Mouse (Mus musculus): ENCODE results near the gene Fxr2. TPM values are rescaled to one million over a fixed set of nuclear protein-coding genes. Genes with fewer than 3 reads are reported as not detected.
"Not testable (repeated sequence)": the region's sequence is repeated elsewhere in the genome, so short reads cannot be mapped to it uniquely, and the experiment has no call there.

Fxr2 gene
- polyA plus RNA-seq, 1 experiment from 2014 or later, result 41.5 TPM

- no peak for ATAC-seq (ENCODE audit: low FRiP score, low read depth)
- Histone ChIP-seq H3K27ac (replicated peaks) (no peak overlapping the region), H3K4me1 (replicated peaks) (peaks cover 25% of the 10 kb centered on the region), H3K4me2 (no peak overlapping the region), H3K9ac (no peak overlapping the region), H3K9me3 (no peaks in the 10 kb centered on the region), H3K27me3 (no peaks in the 10 kb centered on the region), H3K36me3 (no peaks in the 10 kb centered on the region), H3K4me3 (no peak overlapping the region)
- 100% methylated on average over 1 of the region's 1 CpGs for WGBS
Measured at GRCm38 (mm10) chr11:69689891-69690290, 57.1 kb downstream of the Fxr2 start.

GRCm38 (mm10) chr11:69692196-69692811, 59.5 kb downstream of the Fxr2 start:
- 82% methylated on average over 9 of the region's 9 CpGs for WGBS
- ATAC-seq (ENCODE audit: low FRiP score, low read depth), result no peak

GRCm38 (mm10) chr11:69692863-69693262, 60.1 kb downstream of the Fxr2 start:
- ATAC-seq (ENCODE audit: low FRiP score, low read depth), result no peak
- 91% methylated on average over 6 of the region's 6 CpGs for WGBS

More at GRCm38 (mm10) chr11:69692196-69692811, 59.5 kb downstream of the Fxr2 start:
- H3K9ac ChIP-seq, result no peak overlapping the region
- no peak overlapping the region for H3K27ac ChIP-seq (replicated peaks)
- H3K4me2 ChIP-seq, result no peak overlapping the region
- no peaks in the 10 kb centered on the region for H3K27me3 ChIP-seq
- H3K9me3 ChIP-seq, result no peaks in the 10 kb centered on the region
- H3K4me3 ChIP-seq, result no peak overlapping the region
- peaks cover 15% of the 10 kb centered on the region for H3K4me1 ChIP-seq (replicated peaks)
- no peaks in the 10 kb centered on the region for H3K36me3 ChIP-seq

GRCm38 (mm10) chr11:69693421-69693965, 60.7 kb downstream of the Fxr2 start:
- Histone ChIP-seq H3K36me3 (no peaks in the 10 kb centered on the region), H3K27me3 (no peaks in the 10 kb centered on the region), H3K9me3 (no peaks in the 10 kb centered on the region), H3K27ac (replicated peaks) (no peak overlapping the region), H3K4me3 (no peak overlapping the region), H3K4me2 (no peak overlapping the region), H3K4me1 (replicated peaks) (peaks cover 15% of the 10 kb centered on the region), H3K9ac (no peak overlapping the region)
- ATAC-seq (ENCODE audit: low FRiP score, low read depth), result no peak
- WGBS, result 67% methylated on average over 11 of the region's 11 CpGs

More at GRCm38 (mm10) chr11:69692863-69693262, 60.1 kb downstream of the Fxr2 start:
- H3K4me3 ChIP-seq, result no peak overlapping the region
- H3K9ac ChIP-seq, result no peak overlapping the region
- no peaks in the 10 kb centered on the region for H3K27me3 ChIP-seq
- no peaks in the 10 kb centered on the region for H3K36me3 ChIP-seq
- no peaks in the 10 kb centered on the region for H3K9me3 ChIP-seq
- H3K27ac ChIP-seq (replicated peaks), result no peak overlapping the region
- no peak overlapping the region for H3K4me2 ChIP-seq
- H3K4me1 ChIP-seq (replicated peaks), result peaks cover 15% of the 10 kb centered on the region

- Histone ChIP-seq H3K9me3 (no peaks in the 10 kb centered on the region), H3K27ac (replicated peaks) (no peak overlapping the region), H3K36me3 (no peaks in the 10 kb centered on the region), H3K4me3 (peak overlapping the region; percentile 47), H3K9ac (peak overlapping the region; percentile 79; the same call in 1 of the 2 replicates), H3K4me2 (peak overlapping the region; percentile 97), H3K27me3 (no peaks in the 10 kb centered on the region), H3K4me1 (replicated peaks) (peaks cover 15% of the 10 kb centered on the region)
- peak; percentile 36 for ATAC-seq (ENCODE audit: low FRiP score, low read depth)
- whole genome bisulfite sequencing, result 28% methylated on average over 6 of the region's 6 CpGs
Measured at GRCm38 (mm10) chr11:69695046-69695360, 62.2 kb downstream of the Fxr2 start.

GRCm38 (mm10) chr11:69695361-69696181, 62.8 kb downstream of the Fxr2 start, which contains the start of the genes Tnfsf12 and Tnfsfm13:
Tnfsf12 (minus strand) TSS chr11:69695849.
Tnfsfm13 (minus strand) TSS chr11:69696098.
- H3K9me3 ChIP-seq, result no peaks in the 10 kb centered on the region
- no peaks in the 10 kb centered on the region for H3K27me3 ChIP-seq
- H3K4me3 ChIP-seq, result peak within 1 kb of the TSS; percentile 47
- WGBS, result 1% methylated on average over 40 of the region's 41 CpGs
- peak within 1 kb of the TSS; percentile 79 for H3K9ac ChIP-seq
- peak within 1 kb of the TSS; percentile 61 for H3K27ac ChIP-seq (replicated peaks)
- peaks cover 15% of the 10 kb centered on the region for H3K4me1 ChIP-seq (replicated peaks)
- ATAC-seq (ENCODE audit: low FRiP score, low read depth), result peak; percentile 66
- H3K4me2 ChIP-seq, result peak within 1 kb of the TSS; percentile 97
- no peaks in the 10 kb centered on the region for H3K36me3 ChIP-seq

GRCm38 (mm10) chr11:69697396-69697795, 64.6 kb downstream of the Fxr2 start:
- WGBS, result 94% methylated on average over 3 of the region's 3 CpGs
- H3K4me3 ChIP-seq, result no peak overlapping the region
- no peaks in the 10 kb centered on the region for H3K9me3 ChIP-seq
- H3K4me1 ChIP-seq (replicated peaks), result peaks cover 15% of the 10 kb centered on the region
- H3K27ac ChIP-seq (replicated peaks), result no peak overlapping the region
- no peak overlapping the region for H3K9ac ChIP-seq
- H3K4me2 ChIP-seq, result no peak overlapping the region
- H3K36me3 ChIP-seq, result no peaks in the 10 kb centered on the region
- H3K27me3 ChIP-seq, result no peaks in the 10 kb centered on the region
- no peak for ATAC-seq (ENCODE audit: low FRiP score, low read depth)

- Histone ChIP-seq H3K27me3 (no peaks in the 10 kb centered on the region), H3K9me3 (no peaks in the 10 kb centered on the region), H3K36me3 (no peaks in the 10 kb centered on the region), H3K4me1 (replicated peaks) (peaks cover 15% of the 10 kb centered on the region), H3K9ac (no peak overlapping the region), H3K27ac (replicated peaks) (no peak overlapping the region), H3K4me2 (no peak overlapping the region), H3K4me3 (no peak overlapping the region)
- WGBS, result 69% methylated on average over 5 of the region's 5 CpGs
- no peak for ATAC-seq (ENCODE audit: low FRiP score, low read depth)
Measured at GRCm38 (mm10) chr11:69698574-69698973, 65.8 kb downstream of the Fxr2 start.

- ATAC-seq (ENCODE audit: low FRiP score, low read depth), result no peak
- H3K9ac ChIP-seq, result no peak overlapping the region
- WGBS, result 76% methylated on average over 1 of the region's 1 CpGs
- H3K27me3 ChIP-seq, result no peaks in the 10 kb centered on the region
- no peak overlapping the region for H3K4me3 ChIP-seq
- H3K36me3 ChIP-seq, result no peaks in the 10 kb centered on the region
- no peak overlapping the region for H3K27ac ChIP-seq (replicated peaks)
- H3K9me3 ChIP-seq, result no peaks in the 10 kb centered on the region
- H3K4me2 ChIP-seq, result no peak overlapping the region
- peaks cover 15% of the 10 kb centered on the region for H3K4me1 ChIP-seq (replicated peaks)
Measured at GRCm38 (mm10) chr11:69699595-69699994, 66.8 kb downstream of the Fxr2 start.

GRCm38 (mm10) chr11:69702886-69703285, 70.1 kb downstream of the Fxr2 start:
- WGBS, result 97% methylated on average over 10 of the region's 10 CpGs
- not testable (repeated sequence) for H3K9ac ChIP-seq; ATAC-seq (ENCODE audit: low FRiP score, low read depth); H3K4me1 ChIP-seq (replicated peaks); H3K4me2 ChIP-seq; H3K27ac ChIP-seq (replicated peaks); H3K36me3 ChIP-seq; H3K27me3 ChIP-seq; H3K9me3 ChIP-seq; H3K4me3 ChIP-seq

Data from hindbrain, embryonic 15.5 days (tissue).